Mouse (Mus musculus) MEL (cell line): ENCODE results near the gene Acsl4. TPM values are rescaled to one million over a fixed set of nuclear protein-coding genes. Genes with fewer than 3 reads are reported as not detected.

ENCODE experiments used
- DNase-seq: peaks from one replicate; pipeline ENCODE4 v3.0.0; 2011; ENCODE audit warnings: low read depth, low spot score
- H3K27ac ChIP-seq: 2 replicates; pipeline ENCODE4 v1.5.1; 2012; ENCODE audit warnings: low read depth, mild to moderate bottlenecking, control low read depth, low read length, moderate library complexity; ENCODE audit not compliant: control insufficient read depth
- H3K27me3 ChIP-seq, 2 experiments: fragments of 150-350 bp in 1 of 2; sonication (generic) in 1 of 2; 2 replicates each; pipeline ENCODE4 v1.6.1; 2012; ENCODE audit warnings: low read length in 2 of 2, mild to moderate bottlenecking in 2 of 2, improper control_type of control experiment in 1 of 2, moderate library complexity in 1 of 2; ENCODE audit not compliant: insufficient read depth in 2 of 2, control insufficient read depth in 1 of 2
- H3K36me3 ChIP-seq, 2 experiments: 2 replicates each; pipeline ENCODE4 v1.6.1; 2012 to 2014; ENCODE audit warnings: low read length in 2 of 2, improper control_type of control experiment in 1 of 2, inconsistent platforms in 1 of 2, mild to moderate bottlenecking in 1 of 2; ENCODE audit not compliant: insufficient read depth in 2 of 2, control insufficient read depth in 1 of 2
- H3K4me1 ChIP-seq, 2 experiments: fragments of 150-350 bp in 1 of 2; sonication (generic) in 1 of 2; 2 replicates each; pipeline ENCODE4 v1.6.1; 2012; ENCODE audit warnings: low read length in 2 of 2, improper control_type of control experiment in 1 of 2, mild to moderate bottlenecking in 1 of 2; ENCODE audit not compliant: insufficient read depth in 2 of 2, control insufficient read depth in 1 of 2
- H3K4me3 ChIP-seq, 2 experiments: fragments of 150-350 bp in 1 of 2; sonication (generic) in 1 of 2; 2 replicates each; pipeline ENCODE4 v1.5.1; 2012; ENCODE audit warnings: low read depth in 2 of 2, low read length in 2 of 2, mild to moderate bottlenecking in 2 of 2, moderate library complexity in 2 of 2, control low read depth in 1 of 2, improper control_type of control experiment in 1 of 2; ENCODE audit not compliant: control insufficient read depth in 1 of 2, insufficient read depth in 1 of 2
- H3K79me2 ChIP-seq: 2 replicates; pipeline ENCODE4 v1.6.1; 2012; ENCODE audit warnings: mild to moderate bottlenecking, low read length, moderate library complexity; ENCODE audit not compliant: control insufficient read depth, poor library complexity, insufficient read depth
- H3K9ac ChIP-seq: 2 replicates; pipeline ENCODE4 v1.6.1; 2012; ENCODE audit warnings: low read depth, mild to moderate bottlenecking, control low read depth, low read length, moderate library complexity; ENCODE audit not compliant: control insufficient read depth, poor library complexity, severe bottlenecking
- H3K9me3 ChIP-seq: fragments of 150-350 bp; sonication (generic); replicated peaks from 2 replicates; pipeline ENCODE4 v1.6.1; 2012; ENCODE audit warnings: mild to moderate bottlenecking, low read length, improper control_type of control experiment, moderate library complexity; ENCODE audit not compliant: insufficient read depth
- CHD1 ChIP-seq: IDR thresholded peaks from 2 replicates; pipeline ENCODE4 v1.6.1; 2012; ENCODE audit warnings: low read depth, mild to moderate bottlenecking, inconsistent platforms, low read length, improper control_type of control experiment
- GATA1 ChIP-seq: IDR thresholded peaks from 2 replicates; pipeline ENCODE4 v1.6.1; 2011; ENCODE audit warnings: low read depth, low read length, improper control_type of control experiment
- JUND ChIP-seq: IDR thresholded peaks from 2 replicates; pipeline ENCODE4 v1.6.1; 2011; ENCODE audit warnings: low read depth, mild to moderate bottlenecking, improper control_type of control experiment, low read length
- KAT2A ChIP-seq: conservative IDR thresholded peaks from 2 replicates; pipeline ENCODE4 v1.6.1; 2012; ENCODE audit warnings: low read depth, low read length, improper control_type of control experiment, inconsistent platforms
- MAFK ChIP-seq: IDR thresholded peaks from 2 replicates; pipeline ENCODE4 v1.6.1; 2011; ENCODE audit warnings: low read depth, mild to moderate bottlenecking, low read length, improper control_type of control experiment, borderline replicate concordance
- MAZ ChIP-seq: IDR thresholded peaks from 2 replicates; pipeline ENCODE4 v1.6.1; 2012; ENCODE audit warnings: low read depth, mild to moderate bottlenecking, inconsistent platforms, low read length, improper control_type of control experiment
- MXI1 ChIP-seq: IDR thresholded peaks from 2 replicates; pipeline ENCODE4 v1.6.1; 2011; ENCODE audit warnings: mild to moderate bottlenecking, low read depth, low read length, improper control_type of control experiment
- MYB ChIP-seq: IDR thresholded peaks from 2 replicates; pipeline ENCODE4 v1.6.1; 2011; ENCODE audit warnings: mild to moderate bottlenecking, low read depth, low read length, improper control_type of control experiment
- NRF1 ChIP-seq: IDR thresholded peaks from 2 replicates; pipeline ENCODE4 v1.6.1; 2014; ENCODE audit warnings: low read depth, mild to moderate bottlenecking, inconsistent platforms, low read length, improper control_type of control experiment, moderate library complexity; ENCODE audit not compliant: poor library complexity, insufficient read depth, severe bottlenecking
- POLR2AphosphoS2 ChIP-seq: IDR thresholded peaks from 2 replicates; pipeline ENCODE4 v1.6.1; 2011; ENCODE audit warnings: low read length, improper control_type of control experiment
- UBTF ChIP-seq: IDR thresholded peaks from 2 replicates; pipeline ENCODE4 v1.6.1; 2012; ENCODE audit warnings: low read depth, mild to moderate bottlenecking, inconsistent platforms, low read length, improper control_type of control experiment, moderate library complexity, borderline replicate concordance; ENCODE audit not compliant: insufficient read depth
- USF1 ChIP-seq: IDR thresholded peaks from 2 replicates; pipeline ENCODE4 v1.6.1; 2014; ENCODE audit warnings: low read depth, mild to moderate bottlenecking, inconsistent platforms, low read length, improper control_type of control experiment, moderate library complexity
- USF2 ChIP-seq, 2 experiments: IDR thresholded peaks; 2 replicates each; pipeline ENCODE4 v1.6.1; 2011 to 2012; ENCODE audit warnings: improper control_type of control experiment in 2 of 2, low read length in 2 of 2, borderline replicate concordance in 1 of 2, inconsistent platforms in 1 of 2, low read depth in 1 of 2, mild to moderate bottlenecking in 1 of 2; ENCODE audit not compliant: insufficient read depth in 1 of 2
- ZMIZ1 ChIP-seq: IDR thresholded peaks from 2 replicates; pipeline ENCODE4 v1.6.1; 2012; ENCODE audit warnings: low read depth, mild to moderate bottlenecking, inconsistent platforms, low read length, improper control_type of control experiment, moderate library complexity
- ZNF384 ChIP-seq: IDR thresholded peaks from 2 replicates; pipeline ENCODE4 v1.6.1; 2012; ENCODE audit warnings: low read depth, mild to moderate bottlenecking, inconsistent platforms, low read length, improper control_type of control experiment
- polyA plus RNA-seq, 2 experiments: library from polyadenylated mRNA; stranded (reverse) in 1 of 2; unstranded in 1 of 2; fragments of >175 nt in 1 of 2; fragments of >200 nt in 1 of 2; gene quantifications; 2 replicates each; pipeline versions ENCODE4 v1.2.1 to v1.2.4; 2012; ENCODE audit warnings: low replicate concordance in 2 of 2, low read depth in 1 of 2; ENCODE audit not compliant: insufficient read length in 2 of 2, insufficient read depth in 1 of 2, missing spikeins in 1 of 2
- total RNA-seq: library from RNA; depleted of rRNA; stranded (reverse); fragments of 300-350 nt; gene quantifications from 2 replicates; pipeline ENCODE4 v1.2.3, GENCODE M21; 2012

Acsl4 gene
- total and polyA plus RNA-seq, 3 experiments, result 17.1 to 100 (median 17.7) TPM

DNA sequence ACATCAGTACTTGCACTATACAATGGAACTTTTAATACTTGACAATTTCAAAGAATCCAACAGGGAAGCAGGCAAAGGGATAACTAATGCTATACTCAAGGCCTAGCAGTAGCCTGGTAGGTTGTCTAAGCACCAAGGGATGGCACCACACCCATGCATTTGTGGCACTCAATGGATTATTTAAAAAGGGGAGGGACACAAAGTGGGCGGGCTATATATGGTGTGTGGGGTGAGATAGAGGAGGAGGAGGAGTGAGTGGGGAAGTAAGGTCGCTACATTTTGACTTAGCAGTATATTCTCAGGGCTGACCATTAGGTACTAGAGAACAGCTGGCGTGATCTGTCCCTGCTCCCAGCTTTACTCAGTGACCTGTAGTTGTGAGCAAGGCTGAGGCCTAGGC lies 5.4 kb downstream of the Acsl4 start:
- Histone ChIP-seq H3K9me3 (no peaks in the 10 kb centered on the region), H3K27ac (no peak overlapping the region), H3K4me3 (no peak overlapping the region), H3K4me1 (peaks cover 20 to 47% of the 10 kb centered on the region in 2 experiments), H3K36me3 (peaks cover 2 to 55% of the 10 kb centered on the region in 2 experiments; a peak in 3 of 4 replicates), H3K27me3 (no peaks in the 10 kb centered on the region), H3K9ac (no peak overlapping the region), H3K79me2 (peaks cover 51% of the 10 kb centered on the region)
- peak; percentile 61 for DNase-seq
- TF ChIP-seq MAZ (no peak), MXI1 (no peak), UBTF (no peak), GATA1 (no peak), POLR2AphosphoS2 (no peak), JUND (no peak), ZMIZ1 (no peak), MAFK (no peak), ZNF384 (no peak), NRF1 (no peak), CHD1 (no peak), KAT2A (no peak)

DNA sequence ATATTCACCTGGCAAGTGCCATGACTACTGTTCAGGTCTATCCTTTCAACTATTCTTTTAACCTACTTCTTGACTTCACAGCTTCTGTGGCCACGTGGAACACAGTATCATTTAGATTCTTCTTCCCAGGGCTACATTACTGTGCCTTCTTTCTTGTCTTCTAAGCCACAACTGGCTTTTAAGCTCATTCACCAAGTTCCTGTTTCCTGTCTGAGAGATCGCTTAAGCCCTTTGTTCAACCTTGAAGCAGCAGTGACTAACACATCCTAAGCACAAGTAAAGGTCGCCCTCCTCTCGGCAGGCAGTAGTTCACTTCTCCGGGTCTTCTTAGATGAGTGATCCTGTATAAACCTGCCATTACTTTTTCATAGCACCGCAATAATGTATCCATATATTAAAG lies 10.4 kb downstream of the Acsl4 start:
- Histone ChIP-seq H3K9me3 (no peaks in the 10 kb centered on the region), H3K79me2 (peaks cover 27% of the 10 kb centered on the region), H3K27me3 (no peaks in the 10 kb centered on the region), H3K4me1 (peaks cover 15 to 61% of the 10 kb centered on the region in 2 experiments), H3K36me3 (peaks cover 17 to 60% of the 10 kb centered on the region in 2 experiments), H3K27ac (peak overlapping the region; percentile 29; the same call in 1 of the 2 replicates), H3K9ac (no peak overlapping the region), H3K4me3 (no peak overlapping the region)
- DNase-seq, result peak; percentile 62
- TF ChIP-seq USF2 (IDR thresholded peaks at IDR 0.05; ENCODE audit: borderline replicate concordance in 1 of 2, insufficient read depth in 1 of 2, low read depth in 1 of 2, low read length in 2 of 2) (no peak), USF1 (no peak), MYB (no peak)
